ENCODE assay signal across 19 mouse cellular contexts in genomic region chr2:77916586-77917359, GRCm38 (mm10). TPM values are rescaled to one million over a fixed set of nuclear protein-coding genes. Genes with fewer than 3 reads are reported as not detected.
DNase-seq lines count a peak whose midpoint lies in the region; ATAC-seq lines count a peak whose summit lies in the region.
"Had no signal": no experiment of that assay in that cellular context is flagged by ENCODE, and none has a peak within 500 bp of the region (broad histone marks: within the 10 kb centered on the region; RNA-seq: fewer than 3 reads in every experiment).

No protein-coding gene starts in this region.

- H3K9ac ChIP-seq in heart, embryonic 12.5 days = no peak overlapping the region
- H3K9ac ChIP-seq: embryonic facial prominence, embryonic 13.5 days; embryonic facial prominence, embryonic 15.5 days; forebrain, embryonic 12.5 days had no signal

- DNase-seq in adrenal gland, adult 2 months = peak; percentile 58
- DNase-seq in adrenal gland, postnatal 25 days = no peak
- DNase-seq in heart, adult 11 months = peak; percentile 61
- DNase-seq in 3T3-L1 (ENCODE audit: low read depth, low spot score) = peak; percentile 68
- peak; percentile 16 for DNase-seq in adrenal gland, postnatal 10 days
- no peak for DNase-seq in embryo, embryonic 9.5 days (ENCODE audit: extremely low spot score)
- DNase-seq: cerebellum, adult 11-12 months; cerebellum, adult 2 months; cerebellum, adult 9-10 months; cerebellum, postnatal 25 days had no signal

- H3K4me3 ChIP-seq in heart, embryonic 12.5 days = no peak overlapping the region
- H3K4me3 ChIP-seq: embryonic facial prominence, embryonic 13.5 days; embryonic facial prominence, embryonic 15.5 days; erythroblast, embryonic 14.5 days; forebrain, embryonic 10.5 days; forebrain, embryonic 12.5 days had no signal

- no peaks in the 10 kb centered on the region for H3K27me3 ChIP-seq in heart, embryonic 12.5 days (replicated peaks)
- H3K27me3 ChIP-seq: embryonic facial prominence, embryonic 13.5 days; embryonic facial prominence, embryonic 15.5 days; forebrain, embryonic 12.5 days had no signal

- H3K4me1 ChIP-seq in heart, embryonic 12.5 days (replicated peaks) = no peaks in the 10 kb centered on the region
- H3K4me1 ChIP-seq: embryonic facial prominence, embryonic 13.5 days; embryonic facial prominence, embryonic 15.5 days; forebrain, embryonic 10.5 days; forebrain, embryonic 12.5 days had no signal

- H3K36me3 ChIP-seq in heart, embryonic 12.5 days = peaks cover 60% of the 10 kb centered on the region

- no peak overlapping the region for H3K4me2 ChIP-seq in heart, embryonic 12.5 days
- H3K4me2 ChIP-seq: embryonic facial prominence, embryonic 13.5 days; embryonic facial prominence, embryonic 15.5 days; forebrain, embryonic 12.5 days had no signal

- WGBS in heart, embryonic 12.5 days = 82% methylated on average over 8 of the region's 8 CpGs

- H3K9me3 ChIP-seq in heart, embryonic 12.5 days (replicated peaks) = no peaks in the 10 kb centered on the region
- H3K9me3 ChIP-seq: embryonic facial prominence, embryonic 13.5 days; embryonic facial prominence, embryonic 15.5 days; forebrain, embryonic 10.5 days; forebrain, embryonic 12.5 days had no signal

- no peak for ATAC-seq in heart, embryonic 12.5 days (ENCODE audit: insufficient number of reproducible peaks, low FRiP score)
- no peak for ATAC-seq in granulocyte monocyte progenitor cell, adult 5-6 weeks (replicated peaks; ENCODE audit: poor library complexity, severe bottlenecking)
- ATAC-seq: forebrain, embryonic 14.5 days; forebrain, embryonic 16.5 days had no signal

- H3K27ac ChIP-seq in heart, embryonic 12.5 days (ENCODE audit: poor library complexity, severe bottlenecking) = no peak overlapping the region
- H3K27ac ChIP-seq: embryonic facial prominence, embryonic 13.5 days; embryonic facial prominence, embryonic 15.5 days; forebrain, embryonic 10.5 days; forebrain, embryonic 12.5 days had no signal

RNA-seq across cellular contexts. Expression of gene Cwc22, which starts 29.4 kb away (rescaled TPM):
- 10 to 100 TPM; 27.6 to 35.3 TPM for total RNA-seq in adrenal gland, adult 2 months (2021)
- 0.77 and 0.84 TPM in 2 replicates for polyA plus RNA-seq in adrenal gland, adult 2 months (2012; rRNA removed)
- 33.1 and 43.8 TPM in 2 replicates for total RNA-seq in adrenal gland, postnatal 25 days (2021)
- polyA plus RNA-seq in heart, embryonic 12.5 days (2016; fragmentation: Nextera tagmentation; extraction: Ambion mirVana) = 18.9 and 20.5 TPM in 2 replicates
- 10 to 100 TPM; 26.1 to 29.1 TPM for total RNA-seq in adrenal gland, postnatal 10 days (2021)
- total RNA-seq in granulocyte monocyte progenitor cell, adult 5-6 weeks (2014; fragmentation: Nextera tagmentation) = 44.4 and 51.7 TPM in 2 replicates
- total RNA-seq in granulocyte monocyte progenitor cell, adult 5-6 weeks (2017) = 118 and 119 TPM in 2 replicates

Comparison
In these comparisons a context has a peak if more than half of its experiments do, and no peak if none do; other contexts are left out.
1. DNase-seq: peak in adrenal gland, adult 2 months (single experiment), heart, adult 11 months (single experiment), 3T3-L1 (single experiment) and adrenal gland, postnatal 10 days (single experiment); none in adrenal gland, postnatal 25 days (single experiment) and embryo, embryonic 9.5 days (single experiment).